Mouse (Mus musculus): ENCODE data around the gene Prkn.
"Not testable (repeated sequence)": the region's sequence is repeated elsewhere in the genome, so short reads cannot be mapped to it uniquely, and the experiment has no call there.

Prkn gene

GRCm38 (mm10) chr17:11994252-11994651 lies 1154.1 kb downstream of the Prkn start:
- CTCF ChIA-PET, result no interaction called here

- CTCF ChIA-PET, result not testable (repeated sequence)
Measured at GRCm38 (mm10) chr17:11994754-11995153, 1154.6 kb downstream of the Prkn start.

DNA sequence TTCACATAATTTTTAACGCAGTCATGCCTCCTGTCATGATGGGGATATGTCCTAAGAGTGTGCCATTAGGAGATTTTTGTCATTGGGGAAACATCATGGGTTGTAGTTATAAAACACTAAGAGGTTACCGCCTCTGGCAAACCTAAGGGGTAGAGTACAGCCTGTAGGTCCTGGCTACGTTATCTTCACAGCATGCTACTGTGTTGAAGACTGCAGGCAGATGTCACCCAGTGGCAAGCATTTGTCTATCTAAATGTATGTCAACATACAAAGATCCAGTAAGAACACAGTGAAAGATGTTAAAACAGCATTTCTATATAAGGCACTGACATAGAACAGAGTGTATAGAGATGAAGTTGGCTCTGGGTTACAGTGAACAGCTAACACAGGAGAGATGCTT lies 1155.3 kb downstream of the Prkn start:
- CTCF ChIA-PET, result no interaction called here

DNA sequence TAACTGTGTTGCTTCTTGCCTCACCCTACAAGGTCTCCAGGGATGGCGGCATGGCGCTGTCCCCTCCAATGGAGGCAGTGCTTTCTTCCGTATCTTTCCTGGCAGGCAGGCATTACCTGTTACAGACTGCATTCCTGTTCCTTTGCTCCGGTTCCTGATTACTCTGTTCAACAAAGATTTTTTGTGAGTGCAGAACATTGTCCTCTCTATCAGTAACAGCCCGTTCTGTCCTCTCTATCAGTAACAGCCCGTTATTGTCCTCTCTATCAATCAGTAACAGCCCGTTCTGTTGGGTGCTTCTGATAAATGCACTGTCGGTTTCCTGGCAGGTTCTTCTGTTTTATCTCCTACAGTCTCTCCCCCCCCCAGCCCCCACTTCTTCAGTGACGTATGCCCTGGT lies 1156.1 kb downstream of the Prkn start:
- CTCF ChIA-PET, result no interaction called here

- CTCF ChIA-PET, result no interaction called here
Measured at GRCm38 (mm10) chr17:12000285-12000684, 1160.1 kb downstream of the Prkn start.

DNA sequence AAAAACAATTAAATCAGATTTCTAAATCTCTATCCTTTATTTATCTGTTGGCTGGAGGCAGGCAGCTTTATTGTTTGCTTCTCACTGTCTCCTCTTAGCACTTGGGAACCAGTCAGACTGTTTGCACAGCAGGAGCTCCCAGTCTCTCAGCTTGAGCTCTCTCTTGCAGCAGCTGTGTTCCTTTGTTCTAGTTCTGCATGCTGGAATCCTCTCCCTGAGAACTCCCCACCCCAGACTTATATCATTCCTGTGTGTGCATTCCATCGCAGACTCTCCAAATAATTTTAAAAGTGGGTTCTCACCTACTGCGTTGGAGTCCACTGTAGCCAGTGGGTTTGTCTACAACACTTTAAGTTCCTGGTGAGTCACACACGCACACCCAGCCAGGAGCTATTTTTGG lies 1181.1 kb downstream of the Prkn start:
- CTCF ChIA-PET, result no interaction called here

- CTCF ChIA-PET, result interaction anchor here (0.6 kb wide), 1 partner anchor 123 kb away, joined by 6 read pairs; no protein-coding TSS in a partner anchor
Measured at GRCm38 (mm10) chr17:12029362-12029761, 1189.2 kb downstream of the Prkn start.

GRCm38 (mm10) chr17:12029921-12030461 lies 1189.8 kb downstream of the Prkn start:
- CTCF ChIA-PET, result interaction anchor here (0.6 kb wide), 1 partner anchor 122 kb away, joined by 6 read pairs; no protein-coding TSS in a partner anchor

- CTCF ChIA-PET, result no interaction called here
Measured at GRCm38 (mm10) chr17:12030556-12031160, 1190.5 kb downstream of the Prkn start.

DNA sequence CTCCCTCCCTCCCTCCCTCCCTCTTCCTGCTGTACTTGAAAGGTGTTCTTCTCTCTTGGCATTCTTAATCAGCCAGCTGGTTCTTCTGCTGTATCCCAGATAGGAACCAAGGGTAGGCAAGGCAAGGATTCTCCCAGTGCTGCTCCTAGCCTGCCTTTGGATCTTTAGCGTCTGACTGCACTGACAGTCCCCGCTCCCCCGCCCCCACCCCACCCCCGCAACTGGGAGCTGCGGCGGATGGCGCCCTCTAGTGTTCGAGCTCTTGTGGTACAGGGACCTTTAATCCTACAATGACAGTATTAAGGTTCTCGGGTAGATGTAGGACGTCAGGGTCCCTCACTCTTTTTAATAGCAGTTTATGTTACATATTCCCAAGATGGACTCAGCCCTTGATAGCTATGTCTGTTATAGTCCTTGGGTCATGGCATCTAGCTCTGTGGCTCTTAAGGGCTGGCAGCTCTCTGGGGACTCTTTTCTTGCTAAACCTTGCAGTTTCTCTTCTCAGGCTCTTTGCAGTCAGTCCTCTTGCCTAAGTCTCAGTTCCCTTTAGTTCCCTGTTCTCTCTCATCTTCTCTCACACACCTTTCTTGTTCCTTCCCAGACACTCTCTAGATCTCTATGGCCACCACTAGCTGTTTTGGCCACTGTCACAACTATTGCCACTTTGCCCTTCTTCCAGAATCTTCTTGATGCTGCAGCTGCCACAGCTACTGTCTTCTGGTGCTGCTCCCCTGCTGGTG lies 1191.2 kb downstream of the Prkn start:
- CTCF ChIA-PET, result no interaction called here

DNA sequence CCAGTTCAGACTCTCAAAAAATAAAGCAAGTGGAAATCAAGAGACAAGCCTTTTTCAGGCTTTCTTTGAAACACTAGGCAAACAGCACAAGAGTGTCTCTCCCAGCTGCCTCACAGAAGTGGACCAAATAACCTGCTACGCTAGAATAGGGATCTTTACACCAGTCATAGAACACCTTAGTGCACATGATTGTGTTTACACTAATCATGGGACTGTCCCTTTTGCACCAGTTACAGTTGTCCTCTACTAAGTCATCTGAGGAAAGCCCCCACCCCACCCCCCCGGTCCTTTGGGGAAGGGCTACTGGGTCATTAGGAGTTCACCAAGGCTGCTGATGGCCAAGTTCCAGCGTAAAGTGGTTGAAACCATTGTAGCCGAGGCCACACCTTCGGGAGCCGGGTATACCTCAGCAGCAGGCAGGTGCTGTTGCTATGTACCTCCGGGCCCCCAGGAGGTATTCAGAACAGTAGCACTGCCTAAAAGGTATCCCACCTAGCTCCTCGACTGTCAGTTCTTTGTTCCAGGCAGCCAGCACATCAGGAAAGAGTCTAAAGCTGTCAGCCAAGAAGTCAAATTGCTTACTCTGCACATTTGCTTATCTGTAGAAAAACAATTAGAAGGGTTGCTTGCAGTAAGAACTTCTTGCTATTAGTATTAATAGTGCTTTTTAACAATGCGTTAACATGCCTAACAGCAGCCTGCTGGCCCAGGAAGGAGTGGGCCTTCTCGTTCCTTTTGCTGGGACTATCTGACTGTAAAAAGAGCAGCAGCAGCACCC lies 1192.0 kb downstream of the Prkn start:
- CTCF ChIA-PET, result no interaction called here

- CTCF ChIA-PET, result no interaction called here
Measured at GRCm38 (mm10) chr17:12035386-12035785, 1195.2 kb downstream of the Prkn start.

GRCm38 (mm10) chr17:12036205-12036604 lies 1196.0 kb downstream of the Prkn start:
- CTCF ChIA-PET, result interaction anchor here (0.6 to 1.8 kb wide), 6 partner anchors 8 to 336 kb away, joined by 3 to 6 read pairs (median 3); no protein-coding TSS in a partner anchor

- CTCF ChIA-PET, result interaction anchor here (1.3 to 1.8 kb wide), 3 partner anchors 174 to 335 kb away, joined by 3 to 6 read pairs (median 4); no protein-coding TSS in a partner anchor
Measured at GRCm38 (mm10) chr17:12037065-12037464, 1196.9 kb downstream of the Prkn start.

- CTCF ChIA-PET, result interaction anchor here (1.5 to 1.8 kb wide), 2 partner anchors 223 to 334 kb away, joined by 4 to 6 read pairs; no protein-coding TSS in a partner anchor
Measured at GRCm38 (mm10) chr17:12037574-12037973, 1197.4 kb downstream of the Prkn start.

- CTCF ChIA-PET, result interaction anchor here (1.2 kb wide), 1 partner anchor 171 kb away, joined by 3 read pairs; no protein-coding TSS in a partner anchor
Measured at GRCm38 (mm10) chr17:12038499-12038898, 1198.3 kb downstream of the Prkn start.

GRCm38 (mm10) chr17:12039188-12039587 lies 1199.0 kb downstream of the Prkn start:
- CTCF ChIA-PET, result interaction anchor here (0.5 to 1.2 kb wide), 2 partner anchors 170 to 321 kb away, joined by 3 to 9 read pairs; no protein-coding TSS in a partner anchor

DNA sequence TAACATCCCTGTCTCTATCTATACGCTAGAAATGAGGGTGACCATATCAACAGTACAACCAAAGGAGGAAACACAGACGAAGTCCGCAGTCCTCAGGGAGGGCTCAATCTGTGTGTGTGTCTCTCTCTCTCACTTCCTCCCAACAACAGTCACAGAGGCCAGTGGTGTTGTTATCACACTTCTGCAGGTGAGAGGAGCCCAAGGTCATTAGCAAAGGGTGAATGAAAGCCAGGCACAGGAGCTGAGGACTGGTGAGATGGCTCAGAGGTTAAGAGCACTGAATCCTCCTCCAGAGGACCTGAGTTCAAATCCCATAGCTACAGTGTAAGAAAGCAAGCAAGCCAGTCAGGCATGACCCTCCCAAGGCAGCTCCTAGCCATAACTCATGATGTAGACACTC lies 1199.7 kb downstream of the Prkn start:
- CTCF ChIA-PET, result interaction anchor here (0.5 to 1.2 kb wide), 3 partner anchors 117 to 321 kb away, joined by 3 to 9 read pairs (median 3); no protein-coding TSS in a partner anchor

GRCm38 (mm10) chr17:12040546-12040945 lies 1200.4 kb downstream of the Prkn start:
- CTCF ChIA-PET, result interaction anchor here (0.7 kb wide), 1 partner anchor 116 kb away, joined by 3 read pairs; no protein-coding TSS in a partner anchor

GRCm38 (mm10) chr17:12041091-12041655 lies 1201.0 kb downstream of the Prkn start:
- CTCF ChIA-PET, result no interaction called here

- CTCF ChIA-PET, result no interaction called here
Measured at GRCm38 (mm10) chr17:12042561-12043256, 1202.5 kb downstream of the Prkn start.

Data from spleen, embryonic (tissue).